Comparison of ENCODE assay signal across 7 mouse cellular contexts in the genomic region with DNA sequence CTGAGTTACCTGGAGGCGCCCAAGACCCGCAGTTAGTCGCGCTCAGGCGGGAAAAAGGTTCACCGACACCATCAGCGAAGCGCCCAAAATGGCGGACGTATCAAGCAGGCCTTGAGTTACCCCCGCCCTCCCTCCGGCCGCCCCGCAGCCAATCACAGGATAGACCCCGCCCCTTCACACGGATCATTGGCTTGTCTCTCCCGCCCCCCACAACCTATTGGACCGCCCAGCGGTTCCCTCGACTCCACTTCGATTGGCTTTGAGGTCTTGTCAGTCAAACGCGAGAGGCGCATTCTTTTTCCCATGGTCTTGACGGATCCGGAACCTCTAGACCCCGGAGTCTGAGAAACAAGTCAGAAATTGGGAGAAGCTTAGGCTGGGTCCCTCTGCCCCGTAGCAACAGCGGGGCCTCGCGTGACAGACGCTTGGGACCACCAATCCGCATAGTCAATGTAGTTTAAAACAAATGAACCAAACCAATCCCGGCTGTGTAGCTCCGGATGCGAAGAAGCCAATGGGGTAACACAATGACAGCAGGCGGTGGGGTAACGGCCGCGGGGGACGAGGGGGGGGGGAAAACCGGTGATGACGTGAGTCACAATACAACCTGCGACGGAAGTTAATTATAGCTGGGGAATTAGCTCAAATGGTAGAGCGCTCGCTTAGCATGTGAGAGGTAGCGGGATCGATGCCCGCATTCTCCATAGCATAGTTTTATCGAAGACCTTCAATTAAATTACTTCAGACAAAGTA. TPM values are rescaled to one million over a fixed set of nuclear protein-coding genes. Genes with fewer than 3 reads are reported as not detected.
DNase-seq lines count a peak whose midpoint lies in the region; ATAC-seq lines count a peak whose summit lies in the region.

A gene (minus strand): TSS at position 118 of the 753 bp plus-strand sequence.

- peak; percentile 97 for ATAC-seq in embryonic facial prominence, embryonic 12.5 days (ENCODE audit: insufficient number of reproducible peaks, insufficient read depth, low FRiP score, low TSS enrichment)
- ATAC-seq in limb, embryonic 11.5 days (ENCODE audit: insufficient number of reproducible peaks, low FRiP score, low TSS enrichment, low read depth) = peak; percentile 97
- peak; percentile 97 for ATAC-seq in midbrain, embryonic 14.5 days (ENCODE audit: low FRiP score, low TSS enrichment)

- H3K9ac ChIP-seq in embryonic facial prominence, embryonic 12.5 days = peak within 1 kb of the TSS; percentile 89
- H3K9ac ChIP-seq in limb, embryonic 11.5 days (ENCODE audit: low read length) = peak within 1 kb of the TSS; percentile 94
- H3K9ac ChIP-seq in midbrain, embryonic 14.5 days (replicated peaks; ENCODE audit: low read length) = peak within 1 kb of the TSS; percentile 82

- DNase-seq in adrenal gland, postnatal 25 days = peak; percentile 98
- DNase-seq in heart, adult 11 months = peak; percentile 100
- DNase-seq in kidney, adult 18-20 months = peak; percentile 99
- peak; percentile 98 for DNase-seq in limb, embryonic 11.5 days (ENCODE audit: low spot score)
- DNase-seq in midbrain, embryonic 14.5 days = peak; percentile 100
- peak; percentile 95 to 96 for DNase-seq in spleen, adult 18-20 months

- H3K4me1 ChIP-seq in embryonic facial prominence, embryonic 12.5 days = peaks cover 16% of the 10 kb centered on the region
- H3K4me1 ChIP-seq in limb, embryonic 11.5 days (ENCODE audit: control insufficient read depth, insufficient read depth, low read length) = peaks cover 4% of the 10 kb centered on the region; the same call in 1 of the 2 replicates
- H3K4me1 ChIP-seq in midbrain, embryonic 14.5 days (ENCODE audit: control insufficient read depth, insufficient read depth, low read length) = peaks cover 19% of the 10 kb centered on the region

- peak within 1 kb of the TSS; percentile 96 for H3K27ac ChIP-seq in embryonic facial prominence, embryonic 12.5 days
- H3K27ac ChIP-seq in limb, embryonic 11.5 days (replicated peaks; ENCODE audit: low read depth, low read length) = peak within 1 kb of the TSS; percentile 80
- H3K27ac ChIP-seq in midbrain, embryonic 14.5 days (replicated peaks; ENCODE audit: low read depth, low read length) = peak within 1 kb of the TSS; percentile 96

- under 1% methylated on average over 42 of the region's 51 CpGs for WGBS in embryonic facial prominence, embryonic 12.5 days
- under 1% methylated on average over 48 of the region's 51 CpGs for WGBS in limb, embryonic 11.5 days
- WGBS in midbrain, embryonic 14.5 days = under 1% methylated on average over 51 of the region's 51 CpGs

- no peaks in the 10 kb centered on the region; the same call in 1 of the 2 replicates for H3K36me3 ChIP-seq in embryonic facial prominence, embryonic 12.5 days
- no peaks in the 10 kb centered on the region for H3K36me3 ChIP-seq in limb, embryonic 11.5 days (ENCODE audit: control insufficient read depth, insufficient read depth, low read length)
- H3K36me3 ChIP-seq in midbrain, embryonic 14.5 days (ENCODE audit: control insufficient read depth, insufficient read depth, low read length) = no peaks in the 10 kb centered on the region

- H3K27me3 ChIP-seq in embryonic facial prominence, embryonic 12.5 days = no peaks in the 10 kb centered on the region
- H3K27me3 ChIP-seq in limb, embryonic 11.5 days (ENCODE audit: control insufficient read depth, insufficient read depth, low read length) = no peaks in the 10 kb centered on the region
- no peaks in the 10 kb centered on the region for H3K27me3 ChIP-seq in midbrain, embryonic 14.5 days (ENCODE audit: control insufficient read depth, insufficient read depth, low read length)

- peak within 1 kb of the TSS; percentile 79 for H3K4me2 ChIP-seq in embryonic facial prominence, embryonic 12.5 days (replicated peaks)
- H3K4me2 ChIP-seq in limb, embryonic 11.5 days (ENCODE audit: low read depth, severe bottlenecking) = peak within 1 kb of the TSS; percentile 65
- H3K4me2 ChIP-seq in midbrain, embryonic 14.5 days (ENCODE audit: low read length) = peak within 1 kb of the TSS; percentile 85

- no peaks in the 10 kb centered on the region for H3K9me3 ChIP-seq in embryonic facial prominence, embryonic 12.5 days
- no peaks in the 10 kb centered on the region for H3K9me3 ChIP-seq in limb, embryonic 11.5 days (ENCODE audit: control insufficient read depth, low read length)
- H3K9me3 ChIP-seq in midbrain, embryonic 14.5 days (ENCODE audit: control insufficient read depth, low read length) = no peaks in the 10 kb centered on the region

- peak within 1 kb of the TSS; percentile 94 for H3K4me3 ChIP-seq in embryonic facial prominence, embryonic 12.5 days
- H3K4me3 ChIP-seq in limb, embryonic 11.5 days (ENCODE audit: low read depth, low read length) = peak within 1 kb of the TSS; percentile 95
- peak within 1 kb of the TSS; percentile 99 for H3K4me3 ChIP-seq in midbrain, embryonic 14.5 days (replicated peaks; ENCODE audit: low read depth, low read length)

RNA-seq across cellular contexts. Expression of the gene that starts here (rescaled TPM):
- total RNA-seq in adrenal gland, postnatal 25 days (2021) = 112 and 119 TPM in 2 replicates
- 70.7 and 74.8 TPM in 2 replicates for polyA plus RNA-seq in embryonic facial prominence, embryonic 12.5 days (2016; fragmentation: Nextera tagmentation; extraction: Ambion mirVana)
- 78.5 and 87.6 TPM in 2 replicates for polyA plus RNA-seq in limb, embryonic 11.5 days (2014; fragmentation: Nextera tagmentation; extraction: Ambion mirVana)
- polyA plus RNA-seq in midbrain, embryonic 14.5 days (2014; fragmentation: Nextera tagmentation; extraction: Ambion mirVana) = 56.9 and 74.1 TPM in 2 replicates

Comparison
In these comparisons a context has a peak if more than half of its experiments do, and no peak if none do; other contexts are left out.
1. Peak in every context shown above with its lines: DNase-seq, ATAC-seq, H3K4me3 ChIP-seq and H3K27ac ChIP-seq.